Mouse (Mus musculus) midbrain, embryonic 11.5 days (tissue): ENCODE measurements around the gene Usp37. TPM values are rescaled to one million over a fixed set of nuclear protein-coding genes. Genes with fewer than 3 reads are reported as not detected.

ENCODE experiments used
- ATAC-seq: fragments of 200-750 bp; cut with Nextera tagmentation; 2 replicates; pipeline ENCODE4 v1.8.0; 2017; ENCODE audit warnings: moderate TSS enrichment, moderate library complexity; ENCODE audit not compliant: low FRiP score
- DNase-seq: peaks from one replicate; pipeline ENCODE4 v3.0.0; 2015; ENCODE audit warnings: low spot score; ENCODE audit errors: missing footprints
- H3K27ac ChIP-seq: fragments of 300-500 bp; sonication (generic); 2 replicates; pipeline ENCODE4 v1.5.1; 2014; ENCODE audit warnings: low read depth, low read length
- H3K27me3 ChIP-seq: fragments of 300-500 bp; sonication (generic); 2 replicates; pipeline ENCODE4 v1.6.1; 2014; ENCODE audit warnings: mild to moderate bottlenecking, low read length, moderate library complexity, mixed read lengths; ENCODE audit not compliant: control insufficient read depth, insufficient read depth
- H3K36me3 ChIP-seq: fragments of 300-500 bp; sonication (generic); 2 replicates; pipeline ENCODE4 v1.6.1; 2014; ENCODE audit warnings: mild to moderate bottlenecking, low read length, moderate library complexity, mixed read lengths; ENCODE audit not compliant: control insufficient read depth, insufficient read depth
- H3K4me1 ChIP-seq: fragments of 300-500 bp; sonication (generic); 2 replicates; pipeline ENCODE4 v1.6.1; 2014; ENCODE audit warnings: low read length; ENCODE audit not compliant: control insufficient read depth, insufficient read depth
- H3K4me2 ChIP-seq: fragments of 300-500 bp; sonication (generic); 2 replicates; pipeline ENCODE4 v1.6.1; 2014; ENCODE audit warnings: mild to moderate bottlenecking, moderate library complexity
- H3K4me3 ChIP-seq: fragments of 300-500 bp; sonication (generic); 2 replicates; pipeline ENCODE4 v1.5.1; 2014; ENCODE audit warnings: low read depth, low read length
- H3K9ac ChIP-seq: fragments of 300-500 bp; sonication (generic); 2 replicates; pipeline ENCODE4 v1.6.1; 2014; ENCODE audit warnings: low read length
- H3K9me3 ChIP-seq: fragments of 300-500 bp; sonication (generic); 2 replicates; pipeline ENCODE4 v1.6.1; 2016; ENCODE audit warnings: low read length; ENCODE audit not compliant: control insufficient read depth
- WGBS: fragments of 180-500 bp; shearing (Covaris S2); extraction: QIAGEN DNeasy Blood & Tissue Kit; methylation state at CpG from one replicate; pipeline ENCODE4 v1.1.7; 2014; 5-methylcytosine and 5-hydroxymethylcytosine counted together
- polyA plus RNA-seq: library from polyadenylated mRNA; unstranded; fragments of >200 nt; fragmentation: Nextera tagmentation; extraction: Ambion mirVana; gene quantifications from 2 replicates; pipeline ENCODE4 v1.2.1, GENCODE M21; 2014

The Usp37 gene
- polyA plus RNA-seq, result 46.9 and 52.3 TPM in 2 replicates

GRCm38 (mm10) chr1:74544184-74544583 is at the start of gene Usp37:
TSS of gene Usp37 (minus strand) at chr1:74544284.
- Histone ChIP-seq H3K36me3 (no peaks in the 10 kb centered on the region), H3K9me3 (no peaks in the 10 kb centered on the region), H3K27ac (no peak within 1 kb of the TSS), H3K9ac (no peak within 1 kb of the TSS), H3K27me3 (no peaks in the 10 kb centered on the region), H3K4me3 (no peak within 1 kb of the TSS), H3K4me1 (peaks cover 7% of the 10 kb centered on the region; the same call in 1 of the 2 replicates), H3K4me2 (no peak within 1 kb of the TSS)
- WGBS, result 23% methylated on average over 4 of the region's 4 CpGs
- DNase-seq (no peak), ATAC-seq (no peak)

- Histone ChIP-seq H3K36me3 (peaks cover 5% of the 10 kb centered on the region; the same call in 1 of the 2 replicates), H3K9ac (peak within 1 kb of the TSS; percentile 80), H3K27ac (0 out of 2 replicates have a peak within 1 kb of the TSS, but pooled peaks have one; percentile 52), H3K4me2 (peak within 1 kb of the TSS; percentile 67), H3K4me3 (peak within 1 kb of the TSS; percentile 82), H3K9me3 (no peaks in the 10 kb centered on the region), H3K27me3 (no peaks in the 10 kb centered on the region), H3K4me1 (peaks cover 18% of the 10 kb centered on the region)
- peak; percentile 99 for ATAC-seq
- DNase-seq, result peak; percentile 100
- under 1% methylated on average over 48 of the region's 48 CpGs for WGBS
Measured at GRCm38 (mm10) chr1:74587773-74588445, 43.8 kb upstream of the Usp37 start, which contains the start of the genes Zfp142 and Bcs1l. TSS of gene Zfp142 (minus strand) at chr1:74588246. TSS of gene Bcs1l (plus strand) at chr1:74588289.

- peak; percentile 8; the same call in 1 of the 2 replicates for ATAC-seq
- H3K4me3 ChIP-seq, result peak overlapping the region; percentile 82
- H3K36me3 ChIP-seq, result peaks cover 5% of the 10 kb centered on the region; the same call in 1 of the 2 replicates
- H3K27ac ChIP-seq, result 0 out of 2 replicates have a peak overlapping the region, but pooled peaks have one; percentile 52
- H3K27me3 ChIP-seq, result no peaks in the 10 kb centered on the region
- peaks cover 18% of the 10 kb centered on the region for H3K4me1 ChIP-seq
- H3K9ac ChIP-seq, result peak overlapping the region; percentile 80
- no peaks in the 10 kb centered on the region for H3K9me3 ChIP-seq
- no peak for DNase-seq
- WGBS, result under 1% methylated on average over 24 of the region's 24 CpGs
- H3K4me2 ChIP-seq, result peak overlapping the region; percentile 67
Measured at GRCm38 (mm10) chr1:74587233-74587772, 43.2 kb upstream of the Usp37 start.

GRCm38 (mm10) chr1:74584616-74585398 is 40.7 kb upstream of the Usp37 start:
- H3K4me3 ChIP-seq, result no peak overlapping the region
- peaks cover 18% of the 10 kb centered on the region for H3K4me1 ChIP-seq
- DNase-seq, result peak; percentile 39

GRCm38 (mm10) chr1:74582621-74583020 is 38.5 kb upstream of the Usp37 start:
- Histone ChIP-seq H3K4me1 (peaks cover 11% of the 10 kb centered on the region), H3K27ac (no peak overlapping the region), H3K4me3 (no peak overlapping the region), H3K4me2 (no peak overlapping the region), H3K27me3 (no peaks in the 10 kb centered on the region), H3K9me3 (no peaks in the 10 kb centered on the region), H3K36me3 (peaks cover 9% of the 10 kb centered on the region; the same call in 1 of the 2 replicates), H3K9ac (no peak overlapping the region)
- ATAC-seq (no peak), DNase-seq (peak; percentile 6)
- 73% methylated on average over 3 of the region's 3 CpGs for WGBS

More at GRCm38 (mm10) chr1:74584616-74585398, 40.7 kb upstream of the Usp37 start:
- H3K36me3 ChIP-seq, result no peaks in the 10 kb centered on the region
- H3K27ac ChIP-seq, result no peak overlapping the region
- ATAC-seq, result no peak
- no peak overlapping the region for H3K9ac ChIP-seq
- no peaks in the 10 kb centered on the region for H3K27me3 ChIP-seq
- 92% methylated on average over 3 of the region's 3 CpGs for WGBS
- no peaks in the 10 kb centered on the region for H3K9me3 ChIP-seq
- no peak overlapping the region for H3K4me2 ChIP-seq

- 92% methylated on average over 29 of the region's 29 CpGs for WGBS
- DNase-seq (peak; percentile 59), ATAC-seq (no peak)
- Histone ChIP-seq H3K9ac (no peak overlapping the region), H3K27me3 (no peaks in the 10 kb centered on the region), H3K9me3 (no peaks in the 10 kb centered on the region), H3K4me2 (no peak overlapping the region), H3K4me3 (no peak overlapping the region), H3K4me1 (no peaks in the 10 kb centered on the region), H3K27ac (no peak overlapping the region), H3K36me3 (peaks cover 39% of the 10 kb centered on the region)
Measured at GRCm38 (mm10) chr1:74569739-74570719, 25.9 kb upstream of the Usp37 start.

- Histone ChIP-seq H3K27me3 (no peaks in the 10 kb centered on the region), H3K4me3 (no peak overlapping the region), H3K4me1 (no peaks in the 10 kb centered on the region), H3K9ac (no peak overlapping the region), H3K4me2 (no peak overlapping the region), H3K27ac (no peak overlapping the region), H3K36me3 (peaks cover 37% of the 10 kb centered on the region), H3K9me3 (no peaks in the 10 kb centered on the region)
- ATAC-seq, result no peak
- 61% methylated on average over 6 of the region's 6 CpGs for WGBS
- DNase-seq, result peak; percentile 54
Measured at GRCm38 (mm10) chr1:74565834-74566233, 21.8 kb upstream of the Usp37 start.

- no peaks in the 10 kb centered on the region for H3K27me3 ChIP-seq
- H3K4me2 ChIP-seq, result no peak overlapping the region
- no peaks in the 10 kb centered on the region; the same call in 1 of the 2 replicates for H3K36me3 ChIP-seq
- 82% methylated on average over 5 of the region's 5 CpGs for WGBS
- no peak overlapping the region for H3K9ac ChIP-seq
- no peaks in the 10 kb centered on the region for H3K4me1 ChIP-seq
- ATAC-seq (no peak), DNase-seq (peak; percentile 80)
- H3K27ac ChIP-seq, result no peak overlapping the region
- H3K4me3 ChIP-seq, result no peak overlapping the region
- H3K9me3 ChIP-seq, result no peaks in the 10 kb centered on the region
Measured at GRCm38 (mm10) chr1:74559061-74559460, 15.0 kb upstream of the Usp37 start.
